Mouse (Mus musculus) CH12.LX (cell line): ENCODE results near the gene Pdzd2. TPM values are rescaled to one million over a fixed set of nuclear protein-coding genes. Genes with fewer than 3 reads are reported as not detected.

ENCODE experiments used
- DNase-seq: peaks from one replicate; pipeline ENCODE4 v3.0.0-alpha.2; 2013; ENCODE audit errors: extremely low read depth
- H3K27ac ChIP-seq: 2 replicates; pipeline ENCODE4 v1.5.1; 2012; ENCODE audit warnings: low read depth, mild to moderate bottlenecking, control low read depth, moderate library complexity; ENCODE audit not compliant: insufficient read depth
- H3K27me3 ChIP-seq: replicated peaks from 2 replicates; pipeline ENCODE3; 2012; ENCODE audit warnings: inconsistent platforms
- H3K36me3 ChIP-seq, 2 experiments: replicated peaks in 1 of 2; 2 replicates each; pipeline versions ENCODE3 to v1.6.1; 2012; ENCODE audit warnings: inconsistent platforms in 1 of 2, low read length in 1 of 2, mild to moderate bottlenecking in 1 of 2, mixed read lengths in 1 of 2, moderate library complexity in 1 of 2; ENCODE audit not compliant: control insufficient read depth in 1 of 2, insufficient read depth in 1 of 2
- H3K4me1 ChIP-seq, 2 experiments: 2 replicates each; pipeline ENCODE4 v1.6.1; 2012; ENCODE audit warnings: inconsistent platforms in 1 of 2, moderate library complexity in 1 of 2; ENCODE audit not compliant: insufficient read depth in 2 of 2, control insufficient read depth in 1 of 2
- H3K4me2 ChIP-seq: 2 replicates; pipeline ENCODE4 v1.6.1; 2012; ENCODE audit warnings: low read depth, mild to moderate bottlenecking, control low read depth; ENCODE audit not compliant: poor library complexity, insufficient read depth, severe bottlenecking
- H3K4me3 ChIP-seq, 3 experiments: fragments of 150-350 bp in 1 of 3; sonication (generic) in 1 of 3; replicated peaks in 1 of 3; 2 replicates each; pipeline versions ENCODE3 to v1.5.1; 2011 to 2012; ENCODE audit warnings: low read depth in 2 of 3, low read length in 2 of 3, mild to moderate bottlenecking in 2 of 3, moderate library complexity in 2 of 3, control low read depth in 1 of 3, improper control_type of control experiment in 1 of 3, inconsistent platforms in 1 of 3, mixed read lengths in 1 of 3; ENCODE audit not compliant: poor library complexity in 1 of 3
- H3K79me2 ChIP-seq: replicated peaks from 2 replicates; pipeline ENCODE4 v1.6.1; 2012; ENCODE audit warnings: mild to moderate bottlenecking, moderate library complexity; ENCODE audit not compliant: control insufficient read depth, poor library complexity, insufficient read depth, severe bottlenecking; ENCODE audit errors: extremely low read depth
- H3K9ac ChIP-seq: 2 replicates; pipeline ENCODE4 v1.6.1; 2012; ENCODE audit warnings: low read depth, mild to moderate bottlenecking, control low read depth, moderate library complexity; ENCODE audit not compliant: insufficient read depth
- H3K9me3 ChIP-seq: replicated peaks from 2 replicates; pipeline ENCODE3; 2012; ENCODE audit warnings: low read length, inconsistent platforms, mixed read lengths
- BHLHE40 ChIP-seq: IDR thresholded peaks from 2 replicates; pipeline ENCODE4 v1.6.1; 2011; ENCODE audit warnings: mild to moderate bottlenecking, low read depth, low read length, improper control_type of control experiment
- CHD2 ChIP-seq: IDR thresholded peaks from 2 replicates; pipeline ENCODE4 v1.6.1; 2011; ENCODE audit warnings: low read length, improper control_type of control experiment
- E2F4 ChIP-seq: IDR thresholded peaks from 2 replicates; pipeline ENCODE4 v1.6.1; 2011; ENCODE audit warnings: low read depth, low read length, improper control_type of control experiment; ENCODE audit not compliant: insufficient replicate concordance
- ELF1 ChIP-seq: IDR thresholded peaks from 2 replicates; pipeline ENCODE4 v1.6.1; 2014; ENCODE audit warnings: low read depth, mild to moderate bottlenecking, inconsistent platforms, low read length, improper control_type of control experiment
- EP300 ChIP-seq: IDR thresholded peaks from 2 replicates; pipeline ENCODE4 v1.6.1; 2011; ENCODE audit warnings: low read length, improper control_type of control experiment
- ETS1 ChIP-seq: conservative IDR thresholded peaks from 2 replicates; pipeline ENCODE4 v1.6.1; 2012; ENCODE audit warnings: low read depth, mild to moderate bottlenecking, inconsistent platforms, low read length, improper control_type of control experiment, moderate library complexity
- HCFC1 ChIP-seq: IDR thresholded peaks from 2 replicates; pipeline ENCODE4 v1.6.1; 2012; ENCODE audit warnings: low read depth, mild to moderate bottlenecking, inconsistent platforms, low read length, improper control_type of control experiment
- IRF4 ChIP-seq: IDR thresholded peaks from 2 replicates; pipeline ENCODE4 v1.6.1; 2014; ENCODE audit warnings: low read depth, mild to moderate bottlenecking, inconsistent platforms, low read length, improper control_type of control experiment
- JUN ChIP-seq: IDR thresholded peaks from 2 replicates; pipeline ENCODE4 v1.6.1; 2011; ENCODE audit warnings: low read depth, mild to moderate bottlenecking, low read length, improper control_type of control experiment, moderate library complexity; ENCODE audit not compliant: insufficient read depth
- MAZ ChIP-seq: IDR thresholded peaks from 2 replicates; pipeline ENCODE4 v1.6.1; 2012; ENCODE audit warnings: low read depth, mild to moderate bottlenecking, inconsistent platforms, low read length, improper control_type of control experiment, moderate library complexity
- MEF2A ChIP-seq: IDR thresholded peaks from 2 replicates; pipeline ENCODE4 v1.6.1; 2014; ENCODE audit warnings: low read depth, mild to moderate bottlenecking, inconsistent platforms, low read length, improper control_type of control experiment, borderline replicate concordance
- MXI1 ChIP-seq: IDR thresholded peaks from 2 replicates; pipeline ENCODE4 v1.6.1; 2011; ENCODE audit warnings: mild to moderate bottlenecking, low read depth, low read length, improper control_type of control experiment
- RAD21 ChIP-seq: IDR thresholded peaks from 2 replicates; pipeline ENCODE4 v1.6.1; 2011; ENCODE audit warnings: low read depth, mild to moderate bottlenecking, low read length, improper control_type of control experiment, moderate library complexity
- SIN3A ChIP-seq: IDR thresholded peaks from 2 replicates; pipeline ENCODE4 v1.6.1; 2012; ENCODE audit warnings: low read length, improper control_type of control experiment, inconsistent platforms
- SMC3 ChIP-seq: IDR thresholded peaks from 2 replicates; pipeline ENCODE4 v1.6.1; 2011; ENCODE audit warnings: low read depth, low read length, improper control_type of control experiment
- USF1 ChIP-seq: IDR thresholded peaks from 2 replicates; pipeline ENCODE4 v1.6.1; 2014; ENCODE audit warnings: low read depth, mild to moderate bottlenecking, inconsistent platforms, low read length, improper control_type of control experiment
- USF2 ChIP-seq: conservative IDR thresholded peaks from 2 replicates; pipeline ENCODE4 v1.6.1; 2011; ENCODE audit warnings: low read depth, low read length, improper control_type of control experiment
- ZC3H11A ChIP-seq: IDR thresholded peaks from 2 replicates; pipeline ENCODE4 v1.6.1; 2012; ENCODE audit warnings: low read depth, mild to moderate bottlenecking, inconsistent platforms, low read length, improper control_type of control experiment
- ZMIZ1 ChIP-seq: IDR thresholded peaks from 2 replicates; pipeline ENCODE4 v1.6.1; 2012; ENCODE audit warnings: low read depth, mild to moderate bottlenecking, inconsistent platforms, low read length, improper control_type of control experiment
- ZNF384 ChIP-seq: IDR thresholded peaks from 2 replicates; pipeline ENCODE4 v1.6.1; 2012; ENCODE audit warnings: low read depth, low read length, improper control_type of control experiment, inconsistent platforms
- dilution Hi-C: fragments of 300-500 bp; cut with MboI; formaldehyde crosslinking; loops from 2 replicates; pipeline ENCODE4 v1.14.3; 2020; ENCODE audit warnings: low sequenced_read_pairs; ENCODE audit not compliant: extremely low pct_unique_long_range_greater_than_20kb, extremely low pct_ligation_motif_present
- in situ Hi-C: fragments of 300-500 bp; cut with MboI; formaldehyde crosslinking; loops from 3 replicates; pipeline ENCODE4 v1.14.3; 2019; ENCODE audit warnings: low sequenced_read_pairs, low pct_ligation_motif_present, low pct_unique_long_range_greater_than_20kb, mixed read lengths
- polyA plus RNA-seq: library from polyadenylated mRNA; unstranded; fragments of >175 nt; gene quantifications from 2 replicates; pipeline ENCODE4 v1.2.1, GENCODE M21; 2012; ENCODE audit warnings: low read depth; ENCODE audit not compliant: insufficient read length
- total RNA-seq, 2 experiments: library from RNA; depleted of rRNA; stranded (reverse); fragments of 300-350 nt in 1 of 2; fragments of >200 nt in 1 of 2; gene quantifications; 2 replicates each; pipeline ENCODE4 v1.2.3; 2012 to 2014

Gene Pdzd2
- total and polyA plus RNA-seq, 3 experiments: 0.04 to 0.24 (median 0.17) TPM

GRCm38 (mm10) chr15:12388726-12389489 lies 350.8 kb downstream of the Pdzd2 start:
- no peaks in the 10 kb centered on the region for H3K4me1 ChIP-seq
- TF ChIP-seq EP300 (no peak), SIN3A (no peak), IRF4 (no peak), MAZ (no peak), ZMIZ1 (no peak), ETS1 (no peak), ZNF384 (no peak), USF1 (no peak), HCFC1 (no peak), E2F4 (no peak), ZC3H11A (no peak), RAD21 (no peak), JUN (no peak), USF2 (no peak), ELF1 (no peak), MEF2A (no peak), CHD2 (no peak), BHLHE40 (no peak)
- TF ChIP-seq, all 38 proteins: peak for 0
- Histone ChIP-seq H3K27me3 (no peaks in the 10 kb centered on the region), H3K9me3 (no peaks in the 10 kb centered on the region), H3K9ac (no peak overlapping the region), H3K36me3 (no peaks in the 10 kb centered on the region), H3K79me2 (no peaks in the 10 kb centered on the region), H3K27ac (no peak overlapping the region), H3K4me3 (no peak overlapping the region), H3K4me2 (no peak overlapping the region)
- DNase-seq: no peak
- dilution Hi-C loops (no loop called here), in situ Hi-C loops (no loop called here)

- in situ Hi-C loops: no loop called here
- Histone ChIP-seq H3K36me3 (no peaks in the 10 kb centered on the region), H3K27me3 (no peaks in the 10 kb centered on the region), H3K4me1 (no peaks in the 10 kb centered on the region), H3K79me2 (no peaks in the 10 kb centered on the region), H3K27ac (no peak overlapping the region), H3K9me3 (no peaks in the 10 kb centered on the region), H3K4me2 (no peak overlapping the region), H3K9ac (no peak overlapping the region), H3K4me3 (no peak overlapping the region)
- TF ChIP-seq CHD2 (no peak), MXI1 (no peak), SMC3 (no peak), MEF2A (no peak), EP300 (no peak)
- no peak for DNase-seq
- dilution Hi-C loops: no loop called here
These were observed 355.0 kb downstream of the Pdzd2 start for GRCm38 (mm10) chr15:12384679-12385078.
